Comparison of ENCODE assay signal across 8 mouse cellular contexts in the genomic region with DNA sequence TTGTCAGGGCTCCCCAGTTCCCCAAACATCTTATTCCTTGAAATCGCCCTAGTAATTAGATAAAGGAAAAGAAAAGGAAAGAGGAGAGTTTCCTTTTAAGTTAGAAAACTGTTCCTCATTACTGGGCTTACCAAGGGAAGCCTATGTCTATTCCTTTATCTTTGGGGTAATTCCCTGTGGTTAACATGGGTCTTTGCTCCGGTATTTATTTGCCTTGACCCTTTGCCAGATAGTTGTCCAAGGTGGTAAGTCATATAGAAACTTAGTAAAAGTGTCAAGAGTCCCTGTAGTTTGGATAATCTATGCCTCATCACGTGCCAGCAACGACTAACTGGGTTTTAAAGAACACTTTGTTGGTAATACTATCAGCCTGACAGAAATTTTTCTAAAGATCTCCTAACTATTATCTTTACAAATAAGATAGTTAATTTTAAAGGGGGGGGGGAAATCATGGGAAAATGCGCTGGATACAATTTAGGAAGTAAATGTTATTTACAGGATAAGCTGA. TPM values are rescaled to one million over a fixed set of nuclear protein-coding genes. Genes with fewer than 3 reads are reported as not detected.
DNase-seq lines count a peak whose midpoint lies in the region; ATAC-seq lines count a peak whose summit lies in the region.

No protein-coding gene starts in this region.

- H3K4me3 ChIP-seq in heart, embryonic 15.5 days = peak overlapping the region; percentile 60
- H3K4me3 ChIP-seq in embryonic facial prominence, embryonic 11.5 days (ENCODE audit: low read depth, low read length) = peak overlapping the region; percentile 64
- H3K4me3 ChIP-seq in hindbrain, embryonic 16.5 days (ENCODE audit: low read length) = peak overlapping the region; percentile 63
- peak overlapping the region; percentile 47 for H3K4me3 ChIP-seq in midbrain, embryonic 13.5 days (replicated peaks)

- H3K27ac ChIP-seq in heart, embryonic 15.5 days = no peak overlapping the region
- no peak overlapping the region for H3K27ac ChIP-seq in embryonic facial prominence, embryonic 11.5 days (replicated peaks; ENCODE audit: low read depth, low read length)
- H3K27ac ChIP-seq in hindbrain, embryonic 16.5 days (ENCODE audit: low read depth, low read length) = no peak overlapping the region
- H3K27ac ChIP-seq in midbrain, embryonic 13.5 days = no peak overlapping the region

- no peaks in the 10 kb centered on the region for H3K9me3 ChIP-seq in heart, embryonic 15.5 days (replicated peaks)
- no peaks in the 10 kb centered on the region for H3K9me3 ChIP-seq in embryonic facial prominence, embryonic 11.5 days (replicated peaks; ENCODE audit: control insufficient read depth, low read length)
- H3K9me3 ChIP-seq in hindbrain, embryonic 16.5 days (ENCODE audit: control insufficient read depth, low read length) = no peaks in the 10 kb centered on the region
- no peaks in the 10 kb centered on the region for H3K9me3 ChIP-seq in midbrain, embryonic 13.5 days

- no peak overlapping the region for H3K9ac ChIP-seq in heart, embryonic 15.5 days
- peak overlapping the region; percentile 87 for H3K9ac ChIP-seq in embryonic facial prominence, embryonic 11.5 days (replicated peaks; ENCODE audit: low read length)
- peak overlapping the region; percentile 75 for H3K9ac ChIP-seq in hindbrain, embryonic 16.5 days (ENCODE audit: low read depth, low read length)
- H3K9ac ChIP-seq in midbrain, embryonic 13.5 days (replicated peaks) = peak overlapping the region; percentile 77

- DNase-seq in heart, adult 11 months = no peak
- no peak for DNase-seq in embryonic facial prominence, embryonic 11.5 days (ENCODE audit: low spot score)
- no peak for DNase-seq in yolk sac, embryonic 10.5 days (ENCODE audit: low spot score)
- DNase-seq in adrenal gland, adult (ENCODE audit: inconsistent age in 2 of 2, low spot score in 1 of 2) = no peak
- DNase-seq in urinary bladder, postnatal 10 days (ENCODE audit: low spot score) = no peak

- peak overlapping the region; percentile 99 for H3K4me2 ChIP-seq in heart, embryonic 15.5 days
- H3K4me2 ChIP-seq in embryonic facial prominence, embryonic 11.5 days (ENCODE audit: low read depth, low read length) = peak overlapping the region; percentile 93
- H3K4me2 ChIP-seq in hindbrain, embryonic 16.5 days (ENCODE audit: low read length) = peak overlapping the region; percentile 99
- H3K4me2 ChIP-seq in midbrain, embryonic 13.5 days (replicated peaks) = peak overlapping the region; percentile 97

- no peak for ATAC-seq in heart, embryonic 15.5 days (replicated peaks; ENCODE audit: insufficient number of reproducible peaks, insufficient read depth, low FRiP score, low read depth)
- ATAC-seq in embryonic facial prominence, embryonic 11.5 days (replicated peaks; ENCODE audit: insufficient number of reproducible peaks, low FRiP score, low TSS enrichment, low read depth) = no peak
- no peak for ATAC-seq in hindbrain, embryonic 16.5 days
- ATAC-seq in midbrain, embryonic 13.5 days = no peak

- peaks cover 20% of the 10 kb centered on the region for H3K4me1 ChIP-seq in heart, embryonic 15.5 days (replicated peaks)
- 0 out of 2 replicates have a peak, but pooled peaks cover 2% of the 10 kb centered on the region for H3K4me1 ChIP-seq in embryonic facial prominence, embryonic 11.5 days (ENCODE audit: control insufficient read depth, insufficient read depth, low read length)
- peaks cover 18% of the 10 kb centered on the region for H3K4me1 ChIP-seq in hindbrain, embryonic 16.5 days (ENCODE audit: control insufficient read depth, insufficient read depth, low read depth, low read length)
- H3K4me1 ChIP-seq in midbrain, embryonic 13.5 days (replicated peaks) = peaks cover 27% of the 10 kb centered on the region

- peaks cover 57% of the 10 kb centered on the region for H3K27me3 ChIP-seq in heart, embryonic 15.5 days
- H3K27me3 ChIP-seq in embryonic facial prominence, embryonic 11.5 days (ENCODE audit: control insufficient read depth, insufficient read depth, low read length) = no peaks in the 10 kb centered on the region
- peaks cover 10% of the 10 kb centered on the region for H3K27me3 ChIP-seq in hindbrain, embryonic 16.5 days (replicated peaks; ENCODE audit: control insufficient read depth, insufficient read depth, low read length)
- peaks cover 37% of the 10 kb centered on the region for H3K27me3 ChIP-seq in midbrain, embryonic 13.5 days

- WGBS in heart, embryonic 15.5 days = 23% methylated on average over 5 of the region's 5 CpGs
- WGBS in embryonic facial prominence, embryonic 11.5 days = 15% methylated on average over 5 of the region's 5 CpGs
- 22% methylated on average over 5 of the region's 5 CpGs for WGBS in hindbrain, embryonic 16.5 days
- 17% methylated on average over 5 of the region's 5 CpGs for WGBS in midbrain, embryonic 13.5 days

- H3K36me3 ChIP-seq in heart, embryonic 15.5 days = no peaks in the 10 kb centered on the region
- no peaks in the 10 kb centered on the region for H3K36me3 ChIP-seq in embryonic facial prominence, embryonic 11.5 days (replicated peaks; ENCODE audit: control insufficient read depth, insufficient read depth, low read depth, low read length)
- H3K36me3 ChIP-seq in hindbrain, embryonic 16.5 days (ENCODE audit: control insufficient read depth, insufficient read depth, low read length) = no peaks in the 10 kb centered on the region
- H3K36me3 ChIP-seq in midbrain, embryonic 13.5 days = no peaks in the 10 kb centered on the region

RNA-seq across cellular contexts. Expression of a gene that starts 0.4 kb away (rescaled TPM):
- 0.09 TPM in 1 of 2 replicates, not detected in the other for polyA plus RNA-seq in heart, embryonic 15.5 days (2015; fragmentation: Nextera tagmentation; extraction: Ambion mirVana)
- 1.1 and 1.6 TPM in 2 replicates for polyA plus RNA-seq in embryonic facial prominence, embryonic 11.5 days (2014; fragmentation: Nextera tagmentation; extraction: Ambion mirVana)
- polyA plus RNA-seq in hindbrain, embryonic 16.5 days (2015; fragmentation: Nextera tagmentation; extraction: Ambion mirVana) = 1.3 and 1.4 TPM in 2 replicates
- polyA plus RNA-seq in midbrain, embryonic 13.5 days (2015; fragmentation: Nextera tagmentation; extraction: Ambion mirVana) = 0.37 and 1.8 TPM in 2 replicates

RNA-seq across cellular contexts. Expression of a gene that starts 1.7 kb away (rescaled TPM):
- polyA plus RNA-seq in heart, embryonic 15.5 days (2015; fragmentation: Nextera tagmentation; extraction: Ambion mirVana) = 0.33 and 0.37 TPM in 2 replicates
- polyA plus RNA-seq in embryonic facial prominence, embryonic 11.5 days (2014; fragmentation: Nextera tagmentation; extraction: Ambion mirVana) = 3.0 and 3.5 TPM in 2 replicates
- 0.98 and 1.00 TPM in 2 replicates for polyA plus RNA-seq in hindbrain, embryonic 16.5 days (2015; fragmentation: Nextera tagmentation; extraction: Ambion mirVana)
- polyA plus RNA-seq in midbrain, embryonic 13.5 days (2015; fragmentation: Nextera tagmentation; extraction: Ambion mirVana) = 1.4 and 1.8 TPM in 2 replicates
